Mouse (Mus musculus) MEL (cell line): ENCODE measurements around the gene Zfp652.

Experiments
- CTCF ChIP-seq, 3 experiments: IDR thresholded peaks in 2 of 3; conservative IDR thresholded peaks in 1 of 3; 2 replicates each; pipeline ENCODE4 v1.5.1; 2011 to 2012; ENCODE audit warnings: low read length in 3 of 3, low read depth in 2 of 3, mild to moderate bottlenecking in 2 of 3, improper control_type of control experiment in 1 of 3, inconsistent platforms in 1 of 3, mixed read lengths in 1 of 3, moderate library complexity in 1 of 3; ENCODE audit not compliant: control insufficient read depth in 1 of 3, insufficient read depth in 1 of 3, poor library complexity in 1 of 3, severe bottlenecking in 1 of 3
- E2F4 ChIP-seq: IDR thresholded peaks from 2 replicates; pipeline ENCODE4 v1.6.1; 2011; ENCODE audit warnings: low read depth, low read length, improper control_type of control experiment, borderline replicate concordance
- ELF1 ChIP-seq: IDR thresholded peaks from 2 replicates; pipeline ENCODE4 v1.6.1; 2014; ENCODE audit warnings: low read depth, mild to moderate bottlenecking, inconsistent platforms, low read length, improper control_type of control experiment, moderate library complexity
- EP300 ChIP-seq, 2 experiments: IDR thresholded peaks; 2 replicates each; pipeline ENCODE4 v1.6.1; 2011; ENCODE audit warnings: improper control_type of control experiment in 2 of 2, low read length in 2 of 2, low read depth in 1 of 2, mild to moderate bottlenecking in 1 of 2
- GATA1 ChIP-seq: IDR thresholded peaks from 2 replicates; pipeline ENCODE4 v1.6.1; 2011; ENCODE audit warnings: low read depth, low read length, improper control_type of control experiment
- POLR2A ChIP-seq, 2 experiments: IDR thresholded peaks; 2 replicates each; pipeline ENCODE4 v1.6.1; 2011 to 2012; ENCODE audit warnings: low read length in 2 of 2, mild to moderate bottlenecking in 2 of 2, control low read depth in 1 of 2, improper control_type of control experiment in 1 of 2, low read depth in 1 of 2, moderate library complexity in 1 of 2; ENCODE audit not compliant: control insufficient read depth in 1 of 2, insufficient read depth in 1 of 2, poor library complexity in 1 of 2
- POLR2AphosphoS5 ChIP-seq: IDR thresholded peaks from 2 replicates; pipeline ENCODE4 v1.6.1; 2012; ENCODE audit warnings: low read depth, borderline replicate concordance, mild to moderate bottlenecking, inconsistent platforms, low read length, moderate library complexity, mixed read lengths
- TAL1 ChIP-seq: IDR thresholded peaks from 2 replicates; pipeline ENCODE4 v1.6.1; 2012; ENCODE audit warnings: mild to moderate bottlenecking, inconsistent platforms, low read length, moderate library complexity, mixed read lengths
- UBTF ChIP-seq: IDR thresholded peaks from 2 replicates; pipeline ENCODE4 v1.6.1; 2012; ENCODE audit warnings: low read depth, mild to moderate bottlenecking, inconsistent platforms, low read length, improper control_type of control experiment, moderate library complexity, borderline replicate concordance; ENCODE audit not compliant: insufficient read depth
- USF1 ChIP-seq: IDR thresholded peaks from 2 replicates; pipeline ENCODE4 v1.6.1; 2014; ENCODE audit warnings: low read depth, mild to moderate bottlenecking, inconsistent platforms, low read length, improper control_type of control experiment, moderate library complexity
- ZNF384 ChIP-seq: IDR thresholded peaks from 2 replicates; pipeline ENCODE4 v1.6.1; 2012; ENCODE audit warnings: low read depth, mild to moderate bottlenecking, inconsistent platforms, low read length, improper control_type of control experiment

DNA sequence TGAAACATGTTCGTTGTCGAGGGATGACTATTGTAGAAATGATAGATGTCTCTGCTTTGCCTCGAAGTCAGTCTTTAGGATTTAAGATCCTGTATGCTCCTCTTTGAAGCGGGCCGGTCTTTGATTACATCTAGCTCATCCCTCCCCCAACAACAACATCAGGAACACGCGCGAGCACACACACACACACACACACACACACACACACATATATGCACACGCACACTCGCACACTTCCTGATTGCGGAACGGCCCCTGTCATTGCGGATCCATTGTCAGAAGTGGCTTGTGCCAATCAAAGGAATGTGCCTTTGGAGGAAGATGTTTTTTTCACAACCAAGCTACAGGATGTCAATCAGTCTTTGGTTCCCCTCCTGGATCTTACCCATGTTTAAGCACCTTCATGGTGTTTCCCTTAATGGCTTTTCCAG, 1.4 kb downstream of the Zfp652 start:
- TF ChIP-seq ELF1, result peak; percentile 84
- 0 out of 2 replicates have a peak, but pooled peaks have one; percentile 7 for TF ChIP-seq GATA1
- TF ChIP-seq ZNF384, result peak; percentile 87
- no peak for TF ChIP-seq CTCF (IDR thresholded peaks at IDR 0.05 in 2 of 3, conservative IDR thresholded peaks at IDR 0.05 in 1 of 3; ENCODE audit: control insufficient read depth in 1 of 3, insufficient read depth in 1 of 3, low read depth in 2 of 3, low read length in 3 of 3, poor library complexity in 1 of 3, severe bottlenecking in 1 of 3)
- TF ChIP-seq POLR2A (IDR thresholded peaks at IDR 0.05; ENCODE audit: control insufficient read depth in 1 of 2, insufficient read depth in 1 of 2, low read depth in 1 of 2, low read length in 2 of 2, poor library complexity in 1 of 2), result peak; percentile 38 to 47; a peak in 2 of 4 replicates
- no peak for TF ChIP-seq TAL1
- peak; percentile 47 to 57; a peak in 3 of 4 replicates for TF ChIP-seq EP300 (IDR thresholded peaks at IDR 0.05; ENCODE audit: low read depth in 1 of 2, low read length in 2 of 2)
- TF ChIP-seq POLR2AphosphoS5, result no peak
- TF ChIP-seq E2F4, result 0 out of 2 replicates have a peak, but pooled peaks have one; percentile 42
- no peak for TF ChIP-seq UBTF
- no peak for TF ChIP-seq USF1
